Mouse (Mus musculus): Measurements from ENCODE around the gene Cd28.
"Not testable (repeated sequence)": the region's sequence is repeated elsewhere in the genome, so short reads cannot be mapped to it uniquely, and the experiment has no call there.

The Cd28 gene

DNA sequence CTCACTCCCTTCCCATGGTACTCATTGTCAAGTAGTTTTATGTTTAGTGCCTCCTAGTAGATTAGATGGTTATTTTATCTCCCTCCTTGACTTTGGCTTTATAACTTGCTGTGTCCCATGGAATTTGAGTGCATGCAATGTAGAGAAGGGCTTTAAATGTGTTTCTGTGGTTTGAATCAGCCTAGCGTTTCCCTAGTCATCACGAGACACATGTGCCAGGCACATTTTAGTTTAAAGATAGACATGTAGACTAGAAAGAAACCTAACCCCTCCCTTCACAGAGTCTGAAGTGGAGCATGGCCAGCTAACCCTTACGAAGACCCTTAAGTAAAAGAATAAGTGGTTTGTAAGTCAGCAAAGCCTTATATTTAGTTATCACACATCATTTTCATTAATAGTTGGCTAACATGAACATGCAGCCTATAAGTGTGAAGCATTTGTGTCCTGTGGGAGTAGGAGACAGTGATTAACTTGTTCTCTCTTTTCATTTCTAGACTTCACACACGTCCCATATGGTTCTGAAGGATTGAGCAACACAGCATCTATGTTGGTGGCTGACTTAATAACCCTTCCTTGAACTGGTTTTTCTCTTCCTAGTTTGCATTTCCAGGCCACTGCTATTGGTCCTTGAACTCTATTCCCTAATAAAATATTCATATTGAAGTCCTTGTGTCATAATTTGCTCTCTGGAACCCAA, 86.7 kb downstream of the Cd28 start:
- DNase-seq: no peak

DNA sequence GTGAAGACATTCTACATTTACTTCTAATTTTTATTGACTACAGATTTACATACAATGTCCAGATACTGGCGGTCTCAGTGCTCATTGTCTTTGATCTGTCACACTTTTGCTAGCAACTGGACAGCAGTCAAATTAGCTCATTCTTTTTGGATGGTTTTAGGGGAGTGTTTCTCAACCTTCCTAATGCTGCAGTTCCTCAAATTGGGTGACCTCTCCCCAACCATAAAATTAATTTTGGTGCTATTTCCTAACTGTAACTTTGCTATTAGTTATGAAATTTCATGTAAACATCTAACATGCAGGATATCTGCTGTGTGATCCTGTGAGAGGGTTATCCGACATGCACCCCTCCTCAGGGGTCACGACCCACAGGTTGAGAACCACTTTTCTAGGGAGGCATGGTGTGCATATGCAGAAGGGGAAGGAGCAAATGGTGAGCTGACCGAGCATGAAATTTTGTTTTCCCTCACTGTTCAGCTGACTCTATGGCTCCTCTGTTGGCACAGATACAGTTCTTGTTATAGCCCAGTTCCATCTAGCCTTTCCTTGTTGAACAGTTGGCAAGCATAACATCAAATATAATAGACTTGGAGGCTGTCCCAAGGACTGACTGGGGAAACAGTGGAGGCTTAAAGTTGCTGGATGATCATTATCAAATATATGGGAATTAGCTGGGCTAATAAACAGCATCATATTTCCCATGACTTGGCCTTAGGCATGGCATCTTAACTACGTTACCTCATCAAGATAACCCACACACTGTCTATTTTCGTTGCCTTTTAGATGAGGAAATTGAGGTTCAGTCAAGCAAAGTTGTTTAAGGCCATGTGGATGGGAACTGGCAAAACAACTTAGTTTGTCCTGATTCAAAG, 87.5 kb downstream of the Cd28 start:
- DNase-seq: no peak

GRCm38 (mm10) chr1:60805178-60805577, 88.6 kb downstream of the Cd28 start:
- no peak for DNase-seq

DNA sequence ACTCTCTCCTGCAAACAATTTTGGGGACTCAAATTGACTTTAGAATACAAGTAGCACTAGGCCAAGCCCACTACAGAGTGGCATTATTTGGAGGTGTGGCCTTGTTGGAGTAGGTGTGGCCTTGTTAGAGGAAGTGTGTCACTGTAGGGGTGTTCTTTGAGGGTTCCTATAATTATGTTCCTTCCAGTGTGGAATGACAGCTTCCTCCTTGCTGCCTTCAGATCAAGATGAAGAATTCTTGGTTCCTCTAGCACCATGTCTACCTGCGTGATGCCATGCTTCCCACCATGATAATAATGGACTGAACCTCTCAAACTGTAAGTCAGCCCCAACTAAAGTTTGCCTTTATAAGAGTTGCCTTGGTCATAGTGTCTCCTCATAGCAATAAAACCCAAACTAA, 91.1 kb downstream of the Cd28 start:
- no peak for DNase-seq

- no peak for DNase-seq
Observed at GRCm38 (mm10) chr1:60808466-60808865, 91.9 kb downstream of the Cd28 start.

DNA sequence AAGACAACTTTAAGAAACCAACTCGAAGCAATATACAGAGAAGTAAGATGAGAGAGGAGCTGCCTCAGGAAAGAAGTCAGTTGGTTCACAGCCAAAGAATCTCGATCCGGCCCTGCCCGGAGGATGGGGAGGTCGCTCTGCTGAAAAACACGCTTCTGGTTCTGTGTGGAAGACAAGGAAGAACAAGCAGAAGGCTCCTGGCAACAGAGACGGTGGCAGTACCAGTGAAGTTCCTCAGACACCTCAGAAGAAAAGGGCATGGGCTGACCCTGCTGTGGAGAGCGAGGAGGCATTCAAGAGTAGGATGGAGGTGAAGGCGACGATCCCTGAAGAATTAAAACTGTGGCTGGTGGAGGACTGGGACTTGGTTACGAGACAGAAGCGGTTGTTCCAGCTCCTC, 92.6 kb downstream of the Cd28 start:
- DNase-seq: no peak

- no peak for DNase-seq
Observed at GRCm38 (mm10) chr1:60810821-60811220, 94.2 kb downstream of the Cd28 start.

GRCm38 (mm10) chr1:60811998-60812397, 95.4 kb downstream of the Cd28 start:
- DNase-seq: no peak

- DNase-seq: no peak
Observed at GRCm38 (mm10) chr1:60813411-60813810, 96.8 kb downstream of the Cd28 start.

GRCm38 (mm10) chr1:60815912-60816311, 99.3 kb downstream of the Cd28 start:
- no peak for DNase-seq

GRCm38 (mm10) chr1:60818491-60818890, 101.9 kb downstream of the Cd28 start:
- not testable (repeated sequence) for DNase-seq

GRCm38 (mm10) chr1:60819993-60820392, 103.4 kb downstream of the Cd28 start:
- DNase-seq: no peak

DNA sequence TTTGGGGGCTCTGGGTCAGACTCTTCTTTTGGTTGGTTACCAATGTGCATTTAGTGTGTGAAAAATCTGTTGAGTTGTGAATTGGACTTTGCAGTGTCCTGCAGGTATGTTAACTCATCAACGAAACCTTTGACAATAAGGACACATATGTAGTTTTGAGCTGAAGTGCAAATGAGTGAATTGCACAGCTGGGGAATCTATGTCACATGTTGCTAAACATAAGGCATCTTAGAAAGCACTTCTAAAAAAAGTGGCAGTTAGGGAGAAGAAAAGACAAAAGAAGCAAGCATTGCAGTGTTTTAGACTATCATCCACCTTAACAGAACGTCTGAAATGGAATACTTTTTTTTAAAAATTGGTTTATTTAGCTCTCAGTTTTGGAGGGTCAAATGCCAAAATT, 104.4 kb downstream of the Cd28 start:
- no peak for DNase-seq

DNA sequence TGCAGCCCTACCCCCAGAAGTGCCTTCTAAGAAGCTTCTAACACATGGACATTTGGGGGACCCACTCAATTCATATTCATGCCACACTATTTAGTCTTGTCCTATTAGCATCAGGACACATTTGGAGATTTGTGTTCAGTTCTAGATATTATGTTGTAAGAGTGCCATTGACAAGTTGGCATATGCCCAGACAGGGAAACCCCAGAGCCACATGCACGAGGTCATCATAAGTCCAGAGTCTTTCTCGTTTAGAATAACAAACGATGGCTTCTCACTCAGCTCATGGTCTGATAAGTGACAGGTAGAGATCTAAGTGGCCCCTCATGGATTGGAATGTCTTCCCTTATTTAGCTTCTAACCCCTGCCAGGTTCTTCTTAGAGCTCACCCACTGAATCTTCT, 105.0 kb downstream of the Cd28 start:
- no peak for DNase-seq

Data from embryo, embryonic 11 days (tissue).